Mouse (Mus musculus): ENCODE data around the gene Erap1.
"Not testable (repeated sequence)": the region's sequence is repeated elsewhere in the genome, so short reads cannot be mapped to it uniquely, and the experiment has no call there.

Erap1 gene

DNA sequence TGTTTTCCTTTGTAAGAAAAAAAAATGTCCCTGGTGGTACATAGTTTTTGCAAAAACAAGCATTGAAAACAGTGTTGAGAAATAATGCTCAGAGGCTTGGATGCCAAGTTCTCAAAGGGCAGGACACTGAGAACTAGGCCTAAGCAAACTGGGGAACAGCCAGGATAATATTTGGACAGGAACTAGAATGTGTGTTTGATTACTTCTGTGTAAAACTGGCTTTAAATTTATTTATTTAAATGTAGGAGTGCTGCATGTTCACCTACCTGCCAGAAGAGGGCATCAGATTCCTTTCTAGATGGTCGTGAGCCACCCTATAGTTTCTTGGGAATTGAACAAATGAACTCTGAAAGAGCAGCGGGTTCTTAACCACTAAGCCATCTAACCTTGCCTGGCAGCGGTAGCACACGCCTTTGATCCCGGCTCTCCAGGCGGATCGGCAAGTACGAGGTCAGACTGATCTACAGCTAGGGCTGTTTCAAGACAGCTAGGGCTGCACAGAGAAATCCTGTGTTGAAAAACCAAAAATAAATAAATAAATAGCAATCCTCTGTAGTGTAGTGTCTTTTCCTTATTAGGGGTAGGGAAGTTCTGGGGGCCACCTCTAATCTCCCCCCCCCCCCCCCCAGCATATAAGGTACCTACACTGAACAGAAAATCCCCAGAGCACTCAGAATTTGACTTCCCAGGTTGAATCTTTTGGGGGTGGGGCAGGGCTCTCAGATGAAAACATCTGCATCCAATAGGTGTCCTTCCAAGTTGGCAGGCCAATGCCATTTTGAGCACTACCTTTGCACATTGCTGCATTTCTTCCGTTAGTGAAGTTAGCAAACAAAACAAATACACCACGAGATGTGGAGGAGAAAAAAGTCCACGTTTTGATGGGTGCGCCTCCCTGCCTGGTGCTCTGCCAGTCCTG lies at the start of gene Erap1:
Erap1 (plus strand) TSS at position 776 of the 919 bp plus-strand sequence.
- DNase-seq (ENCODE audit: extremely low read depth, low read depth, low spot score) = no peak

DNA sequence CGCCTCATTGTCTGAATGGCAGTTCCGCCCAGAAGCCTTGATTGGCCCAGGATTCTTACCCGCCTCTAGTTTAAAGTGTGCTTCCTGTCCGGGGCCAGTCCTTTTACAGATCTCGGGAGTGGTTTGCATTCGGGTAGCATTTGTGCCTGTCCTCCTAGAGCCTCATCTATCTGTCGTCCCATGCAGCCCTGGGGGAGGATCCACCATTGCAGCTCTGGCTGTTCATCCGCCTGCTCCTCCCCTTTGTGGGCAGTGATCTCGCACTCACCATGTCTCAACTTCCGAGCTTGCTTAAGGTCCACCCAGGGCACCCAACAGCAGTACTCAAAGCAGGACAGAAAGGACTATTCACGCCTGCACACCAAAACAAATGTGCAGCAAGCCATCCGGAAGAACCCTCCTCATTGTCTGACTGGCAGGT lies 48.0 kb upstream of the Erap1 start:
- not testable (repeated sequence) for DNase-seq (ENCODE audit: extremely low read depth, low read depth, low spot score)

- DNase-seq (ENCODE audit: extremely low read depth, low read depth, low spot score) = not testable (repeated sequence)
Observed at GRCm38 (mm10) chr13:74591828-74592227, 47.5 kb upstream of the Erap1 start.

GRCm38 (mm10) chr13:74597022-74597421 lies 42.3 kb upstream of the Erap1 start:
- not testable (repeated sequence) for DNase-seq (ENCODE audit: extremely low read depth, low read depth, low spot score)

- DNase-seq (ENCODE audit: extremely low read depth, low read depth, low spot score) = not testable (repeated sequence)
Observed at GRCm38 (mm10) chr13:74601776-74602175, 37.6 kb upstream of the Erap1 start.

DNA sequence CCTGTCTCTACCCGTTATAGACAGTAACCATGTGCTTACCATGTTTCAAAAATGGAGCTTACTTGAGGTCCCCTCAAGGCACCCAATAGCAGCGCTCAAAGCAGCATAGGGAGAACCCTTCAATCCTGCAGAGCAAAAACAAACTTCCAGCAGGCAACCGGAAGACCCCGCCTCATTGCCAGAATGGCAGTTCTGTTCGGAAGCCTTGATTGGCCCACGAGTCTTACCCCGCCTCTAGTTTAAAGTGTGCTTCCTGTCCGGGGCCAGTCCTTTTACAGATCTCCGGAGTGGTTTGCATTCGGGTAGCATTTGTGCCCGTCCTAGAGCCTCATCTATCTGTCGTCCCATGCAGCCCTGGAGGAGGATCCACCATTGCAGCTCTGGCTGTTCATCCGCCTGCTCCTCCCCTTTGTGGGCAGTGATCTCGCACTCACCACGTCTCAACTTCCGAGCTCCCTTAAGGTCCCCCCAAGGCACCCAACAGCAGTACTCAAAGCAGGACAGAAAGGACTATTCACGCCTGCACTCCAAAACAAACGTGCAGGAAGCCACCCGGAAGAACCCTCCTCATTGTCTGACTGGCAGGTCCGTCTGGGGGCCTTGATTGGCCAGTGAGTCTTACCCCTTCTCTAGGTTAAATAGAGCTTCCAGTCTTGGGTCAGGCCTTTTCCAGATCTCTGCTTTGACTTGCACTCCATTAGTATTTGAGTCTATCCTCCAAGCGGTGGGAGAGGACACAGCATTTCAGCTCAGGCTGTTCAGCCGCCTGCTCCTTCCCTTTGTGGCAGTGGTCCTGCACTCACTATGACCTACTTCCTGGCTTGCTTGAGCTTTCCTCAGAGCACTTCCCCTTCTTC lies 22.0 kb upstream of the Erap1 start:
- DNase-seq (ENCODE audit: extremely low read depth, low read depth, low spot score) = not testable (repeated sequence)

- DNase-seq (ENCODE audit: extremely low read depth, low read depth, low spot score) = no peak
Observed at GRCm38 (mm10) chr13:74632327-74632726, 7.0 kb upstream of the Erap1 start.

DNA sequence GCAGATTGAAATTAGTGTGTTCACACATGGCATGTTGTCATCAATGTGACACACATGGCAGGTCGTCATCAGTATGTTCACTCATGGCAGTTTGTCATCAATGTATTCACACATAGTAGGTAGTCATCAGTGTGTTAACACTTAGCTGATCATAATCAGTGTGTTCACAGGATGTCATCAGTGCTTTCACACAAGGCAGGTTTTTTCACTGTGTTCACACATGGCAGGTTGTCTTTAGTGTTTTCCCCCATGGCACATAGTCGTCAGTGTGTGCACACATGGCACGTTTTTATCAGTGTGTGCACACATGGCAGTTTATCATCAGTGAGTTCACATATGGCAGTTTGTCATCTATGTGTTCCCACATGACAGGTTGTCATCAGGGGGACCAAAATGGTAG lies 6.5 kb upstream of the Erap1 start:
- DNase-seq (ENCODE audit: extremely low read depth, low read depth, low spot score) = no peak

- no peak for DNase-seq (ENCODE audit: extremely low read depth, low read depth, low spot score)
Observed at GRCm38 (mm10) chr13:74639712-74640522, 549 bp downstream of the Erap1 start.

DNA sequence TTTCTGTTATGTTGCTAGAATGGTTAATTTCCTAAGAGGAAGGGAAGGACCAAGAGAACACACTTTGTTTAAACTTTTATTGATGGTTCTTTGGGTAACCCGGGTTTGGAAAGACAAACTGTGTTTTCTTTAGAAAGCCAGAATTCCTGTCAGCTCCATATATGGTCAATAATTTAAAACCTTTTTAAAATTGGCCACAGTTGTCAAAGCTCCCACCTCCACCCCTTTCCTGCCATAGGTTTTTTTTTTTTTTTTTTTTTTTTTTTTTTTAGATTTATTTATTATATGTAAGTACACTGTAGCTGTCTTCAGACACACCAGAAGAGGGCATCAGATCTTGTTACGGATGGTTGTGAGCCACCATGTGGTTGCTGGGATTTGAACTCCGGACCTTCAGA lies 1.2 kb downstream of the Erap1 start:
- DNase-seq (ENCODE audit: extremely low read depth, low read depth, low spot score) = not testable (repeated sequence)

- no peak for DNase-seq (ENCODE audit: extremely low read depth, low read depth, low spot score)
Observed at GRCm38 (mm10) chr13:74695497-74696193, 56.3 kb downstream of the Erap1 start.

GRCm38 (mm10) chr13:74696225-74696624 lies 56.9 kb downstream of the Erap1 start:
- no peak for DNase-seq (ENCODE audit: extremely low read depth, low read depth, low spot score)

GRCm38 (mm10) chr13:74719002-74719401 lies 79.6 kb downstream of the Erap1 start:
- DNase-seq (ENCODE audit: extremely low read depth, low read depth, low spot score) = no peak

GRCm38 (mm10) chr13:74733726-74734125 lies 94.4 kb downstream of the Erap1 start:
- no peak for DNase-seq (ENCODE audit: extremely low read depth, low read depth, low spot score)

- no peak for DNase-seq (ENCODE audit: extremely low read depth, low read depth, low spot score)
Observed at GRCm38 (mm10) chr13:74735834-74736233, 96.5 kb downstream of the Erap1 start.

- no peak for DNase-seq (ENCODE audit: extremely low read depth, low read depth, low spot score)
Observed at GRCm38 (mm10) chr13:74736396-74736795, 97.0 kb downstream of the Erap1 start.

All from fat pad, adult 2 months (tissue).